Mouse (Mus musculus) liver, embryonic 12.5 days (tissue): ENCODE results near the gene Spin1. TPM values are rescaled to one million over a fixed set of nuclear protein-coding genes. Genes with fewer than 3 reads are reported as not detected.
"Not testable (repeated sequence)": the region's sequence is repeated elsewhere in the genome, so short reads cannot be mapped to it uniquely, and the experiment has no call there.

Experiments
- ATAC-seq: fragments of 200-750 bp; cut with Nextera tagmentation; 2 replicates; pipeline ENCODE4 v1.8.0; 2017; ENCODE audit warnings: moderate number of reproducible peaks, mild to moderate bottlenecking, moderate library complexity
- H3K27ac ChIP-seq: fragments of 300-500 bp; sonication (generic); 2 replicates; pipeline ENCODE4 v1.5.1; 2016; ENCODE audit warnings: mild to moderate bottlenecking
- H3K27me3 ChIP-seq: fragments of 300-500 bp; sonication (generic); replicated peaks from 2 replicates; pipeline ENCODE4 v1.6.1; 2016; ENCODE audit warnings: mild to moderate bottlenecking, moderate library complexity
- H3K36me3 ChIP-seq: fragments of 300-500 bp; sonication (generic); 2 replicates; pipeline ENCODE4 v1.6.1; 2016; ENCODE audit warnings: mild to moderate bottlenecking, moderate library complexity
- H3K4me1 ChIP-seq: fragments of 300-500 bp; sonication (generic); 2 replicates; pipeline ENCODE4 v1.6.1; 2016
- H3K4me2 ChIP-seq: fragments of 300-500 bp; sonication (generic); 2 replicates; pipeline ENCODE4 v1.6.1; 2016; ENCODE audit warnings: mild to moderate bottlenecking, moderate library complexity
- H3K4me3 ChIP-seq: fragments of 300-500 bp; sonication (generic); 2 replicates; pipeline ENCODE4 v1.5.1; 2016; ENCODE audit warnings: mild to moderate bottlenecking, moderate library complexity
- H3K9ac ChIP-seq: fragments of 300-500 bp; sonication (generic); 2 replicates; pipeline ENCODE4 v1.6.1; 2016; ENCODE audit warnings: mild to moderate bottlenecking, moderate library complexity
- H3K9me3 ChIP-seq: fragments of 300-500 bp; sonication (generic); replicated peaks from 2 replicates; pipeline ENCODE4 v1.6.1; 2016; ENCODE audit warnings: mild to moderate bottlenecking, moderate library complexity
- WGBS: fragments of 180-500 bp; shearing (Covaris S2); methylation state at CpG from one replicate; pipeline ENCODE4 v1.1.7; 2016; ENCODE audit not compliant: insufficient replicate concordance; 5-methylcytosine and 5-hydroxymethylcytosine counted together
- polyA plus RNA-seq: library from polyadenylated mRNA; unstranded; fragments of >200 nt; fragmentation: Nextera tagmentation; extraction: Ambion mirVana; gene quantifications from 2 replicates; pipeline ENCODE4 v1.2.1, GENCODE M21; 2016

The Spin1 gene
- polyA plus RNA-seq, 1 experiment from 2014 or later, result 18.5 TPM

GRCm38 (mm10) chr13:51099560-51100232 lies 984 bp upstream of the Spin1 start:
- H3K9me3 ChIP-seq, result 0 out of 2 replicates have a peak, but pooled peaks cover 4% of the 10 kb centered on the region
- peak overlapping the region; percentile 64 for H3K9ac ChIP-seq
- 11% methylated on average over 26 of the region's 26 CpGs for WGBS
- H3K4me1 ChIP-seq, result peaks cover 29% of the 10 kb centered on the region
- H3K36me3 ChIP-seq, result peaks cover 6% of the 10 kb centered on the region
- H3K4me2 ChIP-seq, result peak overlapping the region; percentile 98
- no peak for ATAC-seq
- H3K27ac ChIP-seq, result no peak overlapping the region
- H3K27me3 ChIP-seq, result peaks cover 10% of the 10 kb centered on the region
- peak overlapping the region; percentile 92 for H3K4me3 ChIP-seq

- peaks cover 13% of the 10 kb centered on the region for H3K36me3 ChIP-seq
- H3K27me3 ChIP-seq, result peaks cover 10% of the 10 kb centered on the region
- H3K9me3 ChIP-seq, result 0 out of 2 replicates have a peak, but pooled peaks cover 4% of the 10 kb centered on the region
- H3K27ac ChIP-seq, result peak overlapping the region; percentile 81
- peak overlapping the region; percentile 92 for H3K4me3 ChIP-seq
- peaks cover 29% of the 10 kb centered on the region for H3K4me1 ChIP-seq
- peak overlapping the region; percentile 98 for H3K4me2 ChIP-seq
- peak overlapping the region; percentile 89 for H3K9ac ChIP-seq
- ATAC-seq, result peak; percentile 80
- WGBS, result 2% methylated on average over 56 of the region's 89 CpGs
Measured at GRCm38 (mm10) chr13:51101016-51101776, 516 bp downstream of the Spin1 start.

GRCm38 (mm10) chr13:51101777-51102132 lies 1.1 kb downstream of the Spin1 start:
- peak overlapping the region; percentile 89 for H3K9ac ChIP-seq
- H3K27ac ChIP-seq, result peak overlapping the region; percentile 81
- peak overlapping the region; percentile 98 for H3K4me2 ChIP-seq
- 0 out of 2 replicates have a peak, but pooled peaks cover 4% of the 10 kb centered on the region for H3K9me3 ChIP-seq
- ATAC-seq, result no peak
- H3K4me1 ChIP-seq, result peaks cover 29% of the 10 kb centered on the region
- peak overlapping the region; percentile 92 for H3K4me3 ChIP-seq
- H3K36me3 ChIP-seq, result peaks cover 13% of the 10 kb centered on the region
- WGBS, result 33% methylated on average over 11 of the region's 11 CpGs
- peaks cover 10% of the 10 kb centered on the region for H3K27me3 ChIP-seq

GRCm38 (mm10) chr13:51103111-51103725 lies 2.5 kb downstream of the Spin1 start:
- no peak overlapping the region for H3K27ac ChIP-seq
- no peak overlapping the region for H3K4me2 ChIP-seq
- no peak for ATAC-seq
- H3K9ac ChIP-seq, result no peak overlapping the region
- H3K4me1 ChIP-seq, result peaks cover 29% of the 10 kb centered on the region
- H3K36me3 ChIP-seq, result peaks cover 14% of the 10 kb centered on the region
- H3K27me3 ChIP-seq, result peaks cover 10% of the 10 kb centered on the region
- H3K9me3 ChIP-seq, result 0 out of 2 replicates have a peak, but pooled peaks cover 4% of the 10 kb centered on the region
- H3K4me3 ChIP-seq, result no peak overlapping the region
- 84% methylated on average over 9 of the region's 9 CpGs for WGBS

GRCm38 (mm10) chr13:51103861-51104650 lies 3.4 kb downstream of the Spin1 start:
- Histone ChIP-seq H3K4me3 (no peak overlapping the region), H3K27me3 (peaks cover 10% of the 10 kb centered on the region), H3K36me3 (peaks cover 15% of the 10 kb centered on the region), H3K4me2 (no peak overlapping the region), H3K4me1 (peaks cover 29% of the 10 kb centered on the region), H3K9ac (no peak overlapping the region), H3K9me3 (0 out of 2 replicates have a peak, but pooled peaks cover 4% of the 10 kb centered on the region), H3K27ac (no peak overlapping the region)
- ATAC-seq, result no peak
- 88% methylated on average over 9 of the region's 9 CpGs for WGBS

GRCm38 (mm10) chr13:51105861-51106655 lies 5.4 kb downstream of the Spin1 start:
- 72% methylated on average over 3 of the region's 3 CpGs for WGBS
- peaks cover 17% of the 10 kb centered on the region; the same call in 1 of the 2 replicates for H3K4me1 ChIP-seq
- H3K27me3 ChIP-seq, result no peaks in the 10 kb centered on the region
- peaks cover 4% of the 10 kb centered on the region; the same call in 1 of the 2 replicates for H3K9me3 ChIP-seq
- peaks cover 31% of the 10 kb centered on the region for H3K36me3 ChIP-seq
- H3K4me3 ChIP-seq, result no peak overlapping the region
- no peak for ATAC-seq
- H3K27ac ChIP-seq, result no peak overlapping the region
- no peak overlapping the region for H3K9ac ChIP-seq
- H3K4me2 ChIP-seq, result no peak overlapping the region

- Histone ChIP-seq H3K27me3 (no peaks in the 10 kb centered on the region), H3K36me3 (peaks cover 33% of the 10 kb centered on the region), H3K27ac (no peak overlapping the region), H3K4me2 (no peak overlapping the region), H3K9ac (no peak overlapping the region), H3K4me3 (no peak overlapping the region), H3K9me3 (peaks cover 4% of the 10 kb centered on the region; the same call in 1 of the 2 replicates), H3K4me1 (peaks cover 10% of the 10 kb centered on the region; the same call in 1 of the 2 replicates)
- WGBS, result 80% methylated on average over 4 of the region's 4 CpGs
- ATAC-seq, result no peak
Measured at GRCm38 (mm10) chr13:51106816-51107215, 6.1 kb downstream of the Spin1 start.

- Histone ChIP-seq H3K4me1 (no peaks in the 10 kb centered on the region), H3K9me3 (no peaks in the 10 kb centered on the region; the same call in 1 of the 2 replicates), H3K36me3 (peaks cover 44% of the 10 kb centered on the region), H3K4me2 (no peak overlapping the region), H3K9ac (no peak overlapping the region), H3K27ac (no peak overlapping the region), H3K27me3 (no peaks in the 10 kb centered on the region), H3K4me3 (no peak overlapping the region)
- WGBS, result 78% methylated on average over 2 of the region's 2 CpGs
- no peak for ATAC-seq
Measured at GRCm38 (mm10) chr13:51109517-51109916, 8.8 kb downstream of the Spin1 start.

GRCm38 (mm10) chr13:51114398-51114797 lies 13.7 kb downstream of the Spin1 start:
- H3K36me3 ChIP-seq, result peaks cover 35% of the 10 kb centered on the region
- H3K9me3 ChIP-seq, H3K4me3 ChIP-seq, ATAC-seq, H3K9ac ChIP-seq, H3K4me2 ChIP-seq, H3K27me3 ChIP-seq, H3K27ac ChIP-seq: not testable (repeated sequence)
- peaks cover 18% of the 10 kb centered on the region for H3K4me1 ChIP-seq
- 47% methylated on average over 4 of the region's 4 CpGs for WGBS

GRCm38 (mm10) chr13:51115762-51116161 lies 15.1 kb downstream of the Spin1 start:
- 57% methylated on average over 3 of the region's 3 CpGs for WGBS
- H3K4me1 ChIP-seq, result peaks cover 32% of the 10 kb centered on the region
- H3K4me2 ChIP-seq, result no peak overlapping the region
- H3K9ac ChIP-seq, result no peak overlapping the region
- H3K36me3 ChIP-seq, result peaks cover 22% of the 10 kb centered on the region
- no peak overlapping the region for H3K27ac ChIP-seq
- H3K9me3 ChIP-seq, result no peaks in the 10 kb centered on the region
- H3K27me3 ChIP-seq, result no peaks in the 10 kb centered on the region
- ATAC-seq, result no peak
- H3K4me3 ChIP-seq, result no peak overlapping the region

- WGBS, result 3% methylated on average over 4 of the region's 4 CpGs
- no peak overlapping the region for H3K4me3 ChIP-seq
Measured at GRCm38 (mm10) chr13:51120734-51121133, 20.1 kb downstream of the Spin1 start.

More at GRCm38 (mm10) chr13:51120734-51121133, 20.1 kb downstream of the Spin1 start:
- H3K4me1 ChIP-seq, result peaks cover 71% of the 10 kb centered on the region
- H3K9ac ChIP-seq, result no peak overlapping the region
- ATAC-seq, result no peak
- H3K9me3 ChIP-seq, result no peaks in the 10 kb centered on the region
- H3K27ac ChIP-seq, result peak overlapping the region; percentile 25; the same call in 1 of the 2 replicates
- peaks cover 5% of the 10 kb centered on the region; the same call in 1 of the 2 replicates for H3K36me3 ChIP-seq
- peak overlapping the region; percentile 30 for H3K4me2 ChIP-seq
- H3K27me3 ChIP-seq, result no peaks in the 10 kb centered on the region
